Mouse (Mus musculus): ENCODE results near the gene Scgb1b10.
"Not testable (repeated sequence)": the region's sequence is repeated elsewhere in the genome, so short reads cannot be mapped to it uniquely, and the experiment has no call there.

The Scgb1b10 gene

GRCm38 (mm10) chr7:32100553-32100952, at the start of gene Scgb1b10:
Gene Scgb1b10, plus strand, starts transcription at chr7:32100853.
- DNase-seq (ENCODE audit: low spot score in 2 of 2) = not testable (repeated sequence)

All from spleen, postnatal 4 days (tissue).